Mouse (Mus musculus) liver, postnatal 0 days (tissue): ENCODE measurements at regions not wholly inside any gene's neighbourhood (a gene's known extent, or its start where the extent isn't known, plus 50 kb on each side); places are given as distances from the start of the nearest gene placed in this dataset.

ENCODE experiments used
- CTCF ChIP-seq: sonication (generic); IDR thresholded peaks from 2 replicates; pipeline ENCODE4 v1.5.1; 2016; ENCODE audit warnings: antibody characterized with exemption, low read depth
- EP300 ChIP-seq: IDR thresholded peaks from 2 replicates; pipeline ENCODE4 v1.6.1; 2016; ENCODE audit warnings: antibody characterized with exemption, low read depth, mild to moderate bottlenecking

DNA sequence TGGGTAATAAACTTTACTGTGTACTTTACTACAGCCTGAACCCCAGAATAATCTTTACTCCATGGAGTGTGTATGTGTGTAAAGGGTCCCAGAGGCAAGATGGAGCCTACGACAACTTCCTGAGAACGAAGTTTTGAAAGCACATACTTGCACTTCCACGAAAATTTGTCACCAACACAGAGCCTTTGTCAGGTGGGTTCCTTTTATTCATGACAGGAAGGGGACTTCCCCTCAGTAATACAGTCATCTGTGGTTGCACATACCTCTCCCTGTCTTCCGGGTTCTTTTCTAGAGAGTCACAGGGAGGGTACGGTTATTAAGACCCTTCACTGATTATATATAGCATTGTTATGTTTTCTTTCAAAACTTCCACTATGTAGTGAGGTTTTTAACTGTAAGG lies 154.0 kb upstream of the Tgfbr2 start:
- TF ChIP-seq EP300 (no peak), CTCF (no peak)
